Mouse (Mus musculus) hindlimb bud, embryonic 11.5 days (tissue): ENCODE measurements at regions not wholly inside any gene's neighbourhood (a gene's known extent, or its start where the extent isn't known, plus 50 kb on each side); places are given as distances from the start of the nearest gene placed in this dataset.

Experiments used
- DNase-seq: peaks from one replicate; pipeline ENCODE4 v3.0.0-alpha.2; 2012; ENCODE audit warnings: low read depth, low spot score; ENCODE audit errors: extremely low spot score

GRCm38 (mm10) chr5:75338439-75338838 lies 186.3 kb downstream of the Pdgfra start:
- no peak for DNase-seq

DNA sequence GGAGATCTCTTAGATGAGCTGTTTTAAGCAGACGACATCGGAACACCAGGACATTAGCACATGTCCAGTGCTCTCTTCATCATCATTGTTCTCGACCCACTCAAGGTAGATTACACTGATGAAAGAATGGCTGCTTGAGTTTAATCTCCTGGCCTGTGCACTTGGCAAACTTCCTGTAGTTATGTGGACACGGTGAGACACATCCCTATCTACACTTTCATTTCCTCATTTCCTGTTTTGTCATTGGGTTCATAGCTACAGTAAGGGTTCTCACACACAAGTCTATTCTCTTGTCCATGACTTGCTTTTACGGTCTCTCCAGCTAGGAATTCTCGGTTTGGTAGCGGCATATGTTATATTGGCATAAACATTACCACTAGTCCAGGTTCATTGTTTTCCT lies 190.5 kb downstream of the Pdgfra start:
- no peak for DNase-seq

DNA sequence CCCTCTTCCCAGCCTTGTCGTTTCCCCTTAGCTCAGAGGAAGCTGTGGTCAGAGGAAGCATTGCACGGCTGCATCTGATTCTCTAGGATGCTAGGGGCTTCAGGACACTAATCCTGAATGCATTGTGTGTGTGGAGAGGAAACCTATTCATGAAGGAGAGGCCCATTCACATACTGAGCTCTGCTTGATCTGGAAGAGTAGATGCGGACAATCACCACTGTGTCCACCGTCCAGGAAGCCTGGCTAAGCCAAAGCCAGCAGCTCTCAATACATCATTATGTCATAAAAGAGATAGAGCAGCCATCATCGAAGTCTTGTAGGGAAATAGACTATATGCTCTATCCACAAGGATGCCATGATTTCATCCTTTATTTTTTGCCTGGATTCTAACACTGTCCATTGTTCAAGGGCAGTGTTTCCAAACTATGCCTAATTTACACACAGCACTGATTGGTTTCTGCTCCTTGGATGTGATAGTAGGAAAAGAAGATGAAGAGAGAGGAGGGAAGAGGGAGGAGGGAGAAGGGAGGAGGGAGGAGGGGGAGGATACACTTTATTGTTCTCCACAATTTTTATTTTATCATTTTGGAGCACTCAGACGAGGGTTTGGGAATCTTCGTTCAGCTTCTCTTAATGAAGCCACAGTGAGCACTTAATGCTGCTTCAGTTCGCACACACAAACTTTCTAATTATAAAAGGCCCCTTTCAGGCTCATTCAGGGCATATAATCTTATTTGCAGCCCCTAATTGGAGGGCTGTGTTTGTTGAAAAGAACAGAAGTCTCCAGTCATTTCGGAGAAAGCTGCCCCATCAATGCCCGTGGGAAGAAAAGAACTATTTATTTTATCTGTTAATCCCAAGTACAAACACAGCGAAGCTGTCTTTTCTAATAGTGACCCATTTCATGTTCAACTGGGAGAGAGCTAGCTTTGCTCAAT lies 195.0 kb downstream of the Pdgfra start:
- DNase-seq = no peak

GRCm38 (mm10) chr5:75347774-75348116 lies 195.7 kb downstream of the Pdgfra start:
- DNase-seq = no peak

DNA sequence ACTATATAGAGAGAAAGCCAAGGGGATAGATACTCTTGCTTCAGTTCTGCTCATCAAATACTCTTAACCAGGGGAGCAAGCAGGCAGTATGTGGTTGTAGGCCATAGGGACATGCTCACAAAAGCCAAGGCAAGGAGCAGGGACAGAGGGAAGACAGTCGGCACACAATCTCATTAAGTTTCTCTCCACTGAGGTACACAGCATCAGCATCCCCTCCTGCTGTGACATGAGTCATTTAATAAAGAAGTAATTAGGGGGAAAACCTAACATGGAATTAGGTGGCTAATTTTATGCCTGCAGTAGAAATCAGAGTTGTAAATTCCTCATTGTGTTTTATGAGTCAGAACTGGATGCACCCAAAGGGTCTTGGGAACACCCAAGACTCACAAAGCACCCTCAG lies 203.2 kb downstream of the Pdgfra start:
- DNase-seq = no peak

GRCm38 (mm10) chr5:75358869-75359268 lies 206.8 kb downstream of the Pdgfra start:
- DNase-seq = no peak

DNA sequence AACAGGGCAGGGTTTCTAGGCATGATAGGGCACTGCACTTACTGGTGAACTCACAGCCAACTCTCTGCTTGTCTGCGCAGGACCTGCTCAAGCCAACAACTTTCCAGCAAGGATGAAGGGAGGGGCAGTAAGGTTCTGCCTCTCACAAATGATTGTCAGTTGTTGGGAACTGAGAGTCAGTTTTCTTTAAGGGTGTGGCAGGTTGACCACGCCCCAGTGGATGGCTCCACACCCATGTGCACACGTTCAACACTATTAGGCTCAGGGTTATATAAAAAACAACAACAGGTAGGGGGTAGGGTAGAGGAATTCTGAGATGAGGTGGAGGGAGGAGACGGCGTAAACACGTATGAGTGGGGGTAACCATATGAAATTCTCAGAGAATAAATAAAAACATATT lies 210.9 kb upstream of the Kit start:
- no peak for DNase-seq

GRCm38 (mm10) chr5:75367282-75367681 lies 207.4 kb upstream of the Kit start:
- no peak for DNase-seq

DNA sequence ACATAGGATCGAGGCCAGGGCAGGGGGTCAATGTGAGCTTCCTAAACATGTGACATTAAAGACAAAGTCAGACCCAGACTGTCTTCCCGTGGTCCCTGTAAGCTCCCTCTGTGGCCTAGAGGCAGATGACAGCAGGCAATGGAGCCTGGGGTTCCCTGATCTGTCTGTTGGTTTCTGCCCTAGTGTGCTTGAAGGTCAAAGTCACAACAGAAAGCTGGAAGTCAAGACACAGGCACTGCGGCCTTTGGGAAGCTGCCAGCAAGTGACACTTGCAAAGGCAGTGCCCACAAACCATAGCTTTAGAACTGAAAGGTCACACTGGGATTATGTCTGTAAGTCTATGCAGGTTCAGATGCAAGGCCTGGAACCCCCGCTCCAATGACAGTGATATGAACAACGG lies 206.0 kb upstream of the Kit start:
- DNase-seq = no peak

- no peak for DNase-seq
Measured at GRCm38 (mm10) chr5:75372849-75373248, 201.9 kb upstream of the Kit start.

DNA sequence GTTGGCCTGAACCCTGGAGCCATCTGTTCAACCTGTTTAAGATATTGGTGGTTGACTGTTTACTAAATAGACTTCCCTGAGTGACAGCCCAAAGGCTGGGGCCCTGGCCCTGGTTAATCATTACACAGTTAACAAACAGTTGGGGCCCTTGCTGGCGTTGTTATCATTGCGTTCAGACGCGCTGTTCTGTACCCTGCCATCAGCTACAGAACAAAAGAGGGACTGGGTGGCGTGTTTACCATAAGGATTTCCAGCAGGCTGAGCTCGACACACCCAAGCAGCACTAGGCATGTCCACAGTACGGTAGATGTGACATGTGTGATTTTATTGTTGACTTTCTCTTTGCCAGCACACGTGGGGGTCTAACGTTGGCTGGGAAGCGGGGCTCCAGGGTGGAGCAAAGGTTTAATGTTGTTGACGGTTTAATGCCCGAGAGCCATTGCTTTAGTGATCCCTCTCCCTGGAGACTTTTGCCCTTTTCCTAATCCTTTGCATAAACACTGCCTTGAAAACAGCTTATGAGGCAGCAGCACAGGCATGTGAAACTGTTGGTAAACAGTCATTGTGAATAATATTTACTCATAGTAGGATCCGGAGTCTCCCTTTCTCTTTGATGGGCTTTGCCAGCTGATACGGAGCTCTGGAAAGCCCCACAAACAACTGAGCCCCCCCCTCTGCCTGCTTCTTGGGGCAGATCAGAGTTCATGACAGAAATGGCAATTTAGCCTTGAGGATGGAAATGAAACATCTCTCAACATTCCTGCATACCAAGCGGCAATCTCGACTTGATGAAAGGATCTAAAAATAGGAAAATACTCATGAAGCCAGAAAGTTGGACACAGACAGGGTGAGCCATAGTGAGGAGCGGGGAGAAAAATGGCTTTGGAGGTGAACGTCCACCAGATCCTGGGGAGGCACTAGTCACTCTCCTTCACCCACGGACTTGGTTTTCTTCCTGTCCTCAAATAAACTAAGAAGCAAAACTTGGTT lies 197.1 kb upstream of the Kit start:
- DNase-seq = no peak

DNA sequence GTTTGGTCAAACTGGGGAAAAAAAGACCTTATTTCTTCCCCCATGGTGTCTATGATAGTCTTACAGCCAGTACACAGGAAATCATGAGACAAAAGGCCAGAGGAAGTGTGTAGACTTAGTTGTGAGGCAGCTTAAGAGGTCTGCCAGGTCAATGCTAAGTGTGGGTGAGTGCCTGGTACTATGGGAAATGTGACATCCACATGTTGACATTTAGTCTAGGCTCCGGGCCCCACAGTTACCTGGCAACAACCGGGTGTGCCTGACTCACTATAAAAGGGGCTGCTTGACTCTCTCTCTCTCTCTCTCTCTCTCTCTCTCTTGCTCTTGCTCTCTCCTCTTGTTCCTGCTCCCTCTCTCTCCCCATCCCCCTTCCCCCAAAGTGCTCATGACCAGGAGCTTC lies 196.1 kb upstream of the Kit start:
- DNase-seq = no peak

DNA sequence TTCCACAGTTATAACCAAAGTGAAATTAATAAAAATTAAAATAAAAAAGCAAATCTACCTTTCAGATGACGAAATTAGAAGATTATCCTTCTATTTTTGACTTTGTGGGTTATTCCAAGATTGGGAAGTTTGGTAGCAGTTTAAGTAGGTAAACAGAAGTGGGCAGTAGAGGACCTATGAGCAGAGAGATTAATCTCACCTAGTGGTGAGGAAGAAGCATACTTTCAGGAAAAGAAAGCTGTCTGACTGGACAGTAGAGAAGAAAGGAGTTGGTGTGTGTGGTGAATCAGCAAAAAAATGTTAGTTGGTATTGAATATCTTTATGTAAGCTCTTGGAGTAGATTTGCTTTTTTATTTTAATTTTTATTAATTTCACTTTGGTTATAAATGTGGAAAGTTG lies 194.4 kb upstream of the Kit start:
- DNase-seq = no peak

- DNase-seq = no peak
Measured at GRCm38 (mm10) chr5:75382138-75382537, 192.6 kb upstream of the Kit start.

DNA sequence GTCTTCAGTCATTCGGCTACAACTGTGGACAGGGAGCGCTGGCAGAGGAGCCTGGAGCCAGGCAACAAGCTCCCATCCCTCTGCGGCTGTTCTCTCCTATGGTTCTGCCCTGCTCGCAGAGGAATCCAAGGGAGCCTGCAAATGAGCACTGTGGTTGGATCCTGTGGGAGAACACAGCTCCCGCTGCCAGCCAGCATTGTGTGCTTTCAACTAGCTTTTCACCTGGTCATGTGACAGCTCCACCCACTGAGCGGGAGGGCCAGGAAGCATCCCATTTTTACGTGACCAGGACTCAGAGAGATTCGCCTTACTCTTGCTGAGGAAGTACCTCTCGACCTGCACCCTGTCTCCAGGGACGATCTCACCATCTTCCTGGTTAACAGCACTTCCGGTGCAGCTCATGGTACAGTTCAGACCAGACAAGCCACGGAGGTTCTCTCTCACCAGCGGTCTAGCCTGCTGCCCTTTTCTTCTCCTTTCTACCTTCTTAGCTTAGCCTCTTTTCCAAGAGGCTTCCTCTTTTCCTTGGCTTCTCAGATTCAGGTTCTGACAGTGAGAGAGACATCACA lies 186.7 kb upstream of the Kit start:
- no peak for DNase-seq

- no peak for DNase-seq
Measured at GRCm38 (mm10) chr5:75388699-75389260, 185.9 kb upstream of the Kit start.

DNA sequence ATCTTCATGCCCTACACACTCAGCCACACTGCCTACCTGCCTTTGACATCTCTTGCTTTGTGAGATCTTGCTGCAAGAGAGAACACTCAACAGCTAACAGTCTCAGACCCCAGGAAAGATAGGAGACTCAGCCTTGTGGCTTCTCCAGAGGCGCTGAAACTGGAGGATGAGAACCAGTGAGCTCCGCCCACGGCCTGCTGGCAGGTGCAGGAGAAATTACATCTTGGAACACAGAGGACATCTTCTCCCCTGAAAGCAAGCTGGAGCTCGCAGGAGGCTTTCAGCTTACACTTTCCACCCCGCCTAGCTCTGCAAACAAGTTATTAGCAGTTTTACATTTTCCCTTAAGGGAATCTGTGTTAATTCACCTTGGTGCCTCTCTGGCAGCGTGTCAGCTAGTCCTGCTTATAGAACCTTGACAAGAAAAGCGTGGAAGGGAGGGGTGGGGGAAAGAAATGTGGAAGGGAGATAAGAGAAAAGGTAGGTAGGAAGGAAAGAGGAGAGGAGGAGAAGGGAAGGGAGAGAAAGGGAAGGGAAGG lies 185.2 kb upstream of the Kit start:
- DNase-seq = no peak

GRCm38 (mm10) chr5:75398820-75399219 lies 175.9 kb upstream of the Kit start:
- DNase-seq = no peak

GRCm38 (mm10) chr5:75401734-75402133 lies 173.0 kb upstream of the Kit start:
- no peak for DNase-seq

- no peak for DNase-seq
Measured at GRCm38 (mm10) chr5:75402631-75403030, 172.1 kb upstream of the Kit start.

DNA sequence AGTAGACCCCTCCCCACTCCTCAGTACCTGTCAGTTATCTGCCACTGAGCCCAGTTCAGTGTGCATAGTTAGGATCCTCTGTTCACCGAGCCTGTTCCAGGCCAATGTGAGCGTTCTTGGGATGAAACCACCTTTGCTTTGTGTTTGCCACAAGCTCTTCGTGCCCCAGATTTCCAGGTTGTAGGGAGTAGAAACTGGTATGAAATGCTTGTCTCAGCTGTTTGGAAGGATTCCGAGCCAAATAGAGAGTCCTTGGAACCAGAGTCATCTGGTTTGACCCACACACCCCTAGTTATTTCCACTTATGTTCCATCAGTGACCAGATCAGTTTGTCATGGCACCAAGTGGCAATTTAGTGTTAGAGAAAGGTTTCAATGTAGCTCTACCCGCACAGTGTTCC lies 171.2 kb upstream of the Kit start:
- DNase-seq = no peak
